Mouse (Mus musculus) lung, adult 2 months (tissue): ENCODE measurements around the gene Hmgcll1.

Experiments used
- CTCF ChIP-seq: fragments of 200-500 bp; IDR thresholded peaks from 2 replicates; pipeline ENCODE4 v1.5.1; 2011; ENCODE audit warnings: mild to moderate bottlenecking, low read length, control low read depth; ENCODE audit not compliant: insufficient read depth
- POLR2A ChIP-seq: fragments of 200-500 bp; IDR thresholded peaks from 2 replicates; pipeline ENCODE4 v1.6.1; 2011; ENCODE audit warnings: low read depth, mild to moderate bottlenecking, control low read depth, low read length, borderline replicate concordance; ENCODE audit errors: extremely low read depth

DNA sequence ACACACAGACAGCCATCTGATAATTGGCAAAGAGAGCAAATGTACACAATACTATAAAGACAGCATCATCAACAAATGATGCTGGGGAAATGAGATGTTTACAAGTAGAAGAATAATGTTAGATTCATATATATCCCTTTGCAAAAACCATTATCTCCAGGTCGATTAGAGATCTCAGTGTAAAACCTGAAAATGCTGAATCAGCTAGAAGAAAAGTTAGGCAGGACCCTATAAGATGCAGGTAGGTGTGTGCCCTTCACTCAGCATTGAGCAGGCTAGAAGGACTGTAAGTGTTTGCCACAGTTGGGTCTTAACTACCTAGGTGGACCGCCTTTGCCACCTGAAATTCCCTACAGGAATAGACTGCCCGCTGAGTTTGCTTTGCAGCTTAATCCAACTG, 130.9 kb downstream of the Hmgcll1 start:
- no peak for TF ChIP-seq POLR2A
- TF ChIP-seq CTCF: no peak
